Mouse (Mus musculus) testis, adult 2 months (tissue): ENCODE measurements around the gene Eif2b3. TPM values are rescaled to one million over a fixed set of nuclear protein-coding genes. Genes with fewer than 3 reads are reported as not detected.

Experiments used
- H3K27ac ChIP-seq: fragments of 200-500 bp; 2 replicates; pipeline ENCODE4 v1.5.1; 2012; ENCODE audit warnings: low read depth, low read length; ENCODE audit not compliant: control insufficient read depth, insufficient read depth
- H3K27me3 ChIP-seq: fragments of 200-500 bp; 2 replicates; pipeline ENCODE4 v1.6.1; 2012; ENCODE audit warnings: mild to moderate bottlenecking, low read length, moderate library complexity; ENCODE audit not compliant: control insufficient read depth, insufficient read depth
- H3K36me3 ChIP-seq: fragments of 200-500 bp; 2 replicates; pipeline ENCODE4 v1.6.1; 2012; ENCODE audit warnings: mild to moderate bottlenecking, low read length; ENCODE audit not compliant: control insufficient read depth, insufficient read depth
- H3K4me1 ChIP-seq: fragments of 200-500 bp; 2 replicates; pipeline ENCODE4 v1.6.1; 2012; ENCODE audit warnings: low read length; ENCODE audit not compliant: control insufficient read depth, insufficient read depth
- H3K4me3 ChIP-seq: fragments of 200-500 bp; 2 replicates; pipeline ENCODE4 v1.5.1; 2012; ENCODE audit warnings: low read depth, mild to moderate bottlenecking, low read length, moderate library complexity, mixed read lengths; ENCODE audit not compliant: control insufficient read depth
- CTCF ChIP-seq: fragments of 200-500 bp; IDR thresholded peaks from 2 replicates; pipeline ENCODE4 v1.5.1; 2012; ENCODE audit warnings: low read depth, mild to moderate bottlenecking, inconsistent platforms, low read length, moderate library complexity; ENCODE audit not compliant: control insufficient read depth, insufficient read depth, insufficient replicate concordance
- POLR2A ChIP-seq: fragments of 200-500 bp; IDR thresholded peaks from 2 replicates; pipeline ENCODE4 v1.6.1; 2012; ENCODE audit warnings: low read depth, mild to moderate bottlenecking, inconsistent platforms, low read length, moderate library complexity; ENCODE audit not compliant: control insufficient read depth
- polyA plus RNA-seq: library from polyadenylated mRNA; depleted of rRNA; stranded (reverse); fragments of >200 nt; gene quantifications from 2 replicates; pipeline ENCODE4 v1.2.3, GENCODE M21; 2012

Eif2b3 gene
- polyA plus RNA-seq, 1 experiment, result 6.3 TPM

GRCm38 (mm10) chr4:117005611-117006400 is 13.4 kb upstream of the Eif2b3 start:
- Histone ChIP-seq H3K36me3 (no peaks in the 10 kb centered on the region), H3K27me3 (no peaks in the 10 kb centered on the region), H3K4me1 (no peaks in the 10 kb centered on the region), H3K4me3 (no peak overlapping the region), H3K27ac (no peak overlapping the region)
- TF ChIP-seq POLR2A, result no peak
- no peak for TF ChIP-seq CTCF

- Histone ChIP-seq H3K36me3 (no peaks in the 10 kb centered on the region), H3K27ac (no peak overlapping the region), H3K27me3 (no peaks in the 10 kb centered on the region), H3K4me1 (no peaks in the 10 kb centered on the region), H3K4me3 (no peak overlapping the region)
- no peak for TF ChIP-seq POLR2A
- no peak for TF ChIP-seq CTCF
Observed at GRCm38 (mm10) chr4:117007058-117007457, 12.1 kb upstream of the Eif2b3 start.

- no peak for TF ChIP-seq CTCF
- no peak for TF ChIP-seq POLR2A
- H3K4me3 ChIP-seq, result no peak overlapping the region
Observed at GRCm38 (mm10) chr4:117010231-117010630, 9.0 kb upstream of the Eif2b3 start.

GRCm38 (mm10) chr4:117013596-117013995 is 5.6 kb upstream of the Eif2b3 start:
- Histone ChIP-seq H3K27ac (no peak overlapping the region), H3K4me1 (no peaks in the 10 kb centered on the region), H3K36me3 (no peaks in the 10 kb centered on the region), H3K27me3 (no peaks in the 10 kb centered on the region), H3K4me3 (no peak overlapping the region)
- TF ChIP-seq POLR2A (no peak), CTCF (no peak)

More at GRCm38 (mm10) chr4:117010231-117010630, 9.0 kb upstream of the Eif2b3 start:
- H3K27ac ChIP-seq, result no peak overlapping the region
- H3K4me1 ChIP-seq, result no peaks in the 10 kb centered on the region
- no peaks in the 10 kb centered on the region for H3K36me3 ChIP-seq
- no peaks in the 10 kb centered on the region for H3K27me3 ChIP-seq

- Histone ChIP-seq H3K27me3 (no peaks in the 10 kb centered on the region), H3K4me3 (no peak overlapping the region), H3K27ac (no peak overlapping the region), H3K4me1 (no peaks in the 10 kb centered on the region; the same call in 1 of the 2 replicates), H3K36me3 (no peaks in the 10 kb centered on the region)
- TF ChIP-seq CTCF, result no peak
- TF ChIP-seq POLR2A, result no peak
Observed at GRCm38 (mm10) chr4:117014901-117015415, 4.2 kb upstream of the Eif2b3 start.

- H3K27ac ChIP-seq, result no peak overlapping the region
- TF ChIP-seq POLR2A (no peak), CTCF (no peak)
- H3K4me1 ChIP-seq, result no peaks in the 10 kb centered on the region; the same call in 1 of the 2 replicates
- H3K4me3 ChIP-seq, result no peak overlapping the region
- no peaks in the 10 kb centered on the region for H3K27me3 ChIP-seq
- H3K36me3 ChIP-seq, result no peaks in the 10 kb centered on the region
Observed at GRCm38 (mm10) chr4:117017738-117018137, 1.5 kb upstream of the Eif2b3 start.

- Histone ChIP-seq H3K27me3 (no peaks in the 10 kb centered on the region), H3K36me3 (no peaks in the 10 kb centered on the region), H3K4me3 (no peak overlapping the region), H3K4me1 (no peaks in the 10 kb centered on the region; the same call in 1 of the 2 replicates), H3K27ac (no peak overlapping the region)
- TF ChIP-seq CTCF (no peak), POLR2A (no peak)
Observed at GRCm38 (mm10) chr4:117018327-117018726, 875 bp upstream of the Eif2b3 start.
